Mouse (Mus musculus): Measurements from ENCODE around the gene Dis3l. TPM values are rescaled to one million over a fixed set of nuclear protein-coding genes. Genes with fewer than 3 reads are reported as not detected.

Gene Dis3l
- polyA plus RNA-seq, 1 experiment, result 16.9 TPM

- Histone ChIP-seq H3K4me3 (replicated peaks; ENCODE audit: control insufficient read depth, low read depth, low read length) (no peak overlapping the region), H3K27ac (ENCODE audit: control insufficient read depth, insufficient read depth, low read depth, low read length, poor library complexity) (no peak overlapping the region), H3K4me1 (ENCODE audit: control insufficient read depth, insufficient read depth, low read length) (no peaks in the 10 kb centered on the region; the same call in 1 of the 2 replicates)
- 71% methylated on average over 7 of the region's 7 CpGs for WGBS
- no peak for TF ChIP-seq CTCF (IDR thresholded peaks at IDR 0.05; ENCODE audit: control insufficient read depth, insufficient read depth, low read length)
- no peak for TF ChIP-seq POLR2A (IDR thresholded peaks at IDR 0.05; ENCODE audit: borderline replicate concordance, control insufficient read depth, low read depth, low read length)
Measured at GRCm38 (mm10) chr9:64369871-64370270, 28.8 kb upstream of the Dis3l start.

- TF ChIP-seq POLR2A (IDR thresholded peaks at IDR 0.05; ENCODE audit: borderline replicate concordance, control insufficient read depth, low read depth, low read length), result no peak
- 77% methylated on average over 9 of the region's 9 CpGs for WGBS
- no peak overlapping the region for H3K4me3 ChIP-seq (replicated peaks; ENCODE audit: control insufficient read depth, low read depth, low read length)
Measured at GRCm38 (mm10) chr9:64361231-64361950, 20.3 kb upstream of the Dis3l start.

GRCm38 (mm10) chr9:64355627-64356026 lies 14.5 kb upstream of the Dis3l start:
- WGBS, result 70% methylated on average over 7 of the region's 7 CpGs
- no peak for TF ChIP-seq POLR2A (IDR thresholded peaks at IDR 0.05; ENCODE audit: borderline replicate concordance, control insufficient read depth, low read depth, low read length)
- no peak for TF ChIP-seq CTCF (IDR thresholded peaks at IDR 0.05; ENCODE audit: control insufficient read depth, insufficient read depth, low read length)
- H3K27ac ChIP-seq (ENCODE audit: control insufficient read depth, insufficient read depth, low read depth, low read length, poor library complexity), result no peak overlapping the region

More at GRCm38 (mm10) chr9:64361231-64361950, 20.3 kb upstream of the Dis3l start:
- H3K4me1 ChIP-seq (ENCODE audit: control insufficient read depth, insufficient read depth, low read length), result no peaks in the 10 kb centered on the region
- H3K27ac ChIP-seq (ENCODE audit: control insufficient read depth, insufficient read depth, low read depth, low read length, poor library complexity), result no peak overlapping the region

GRCm38 (mm10) chr9:64351191-64351590 lies 10.1 kb upstream of the Dis3l start:
- Histone ChIP-seq H3K4me1 (ENCODE audit: control insufficient read depth, insufficient read depth, low read length) (no peaks in the 10 kb centered on the region; the same call in 1 of the 2 replicates), H3K27ac (ENCODE audit: control insufficient read depth, insufficient read depth, low read depth, low read length, poor library complexity) (no peak overlapping the region), H3K4me3 (replicated peaks; ENCODE audit: control insufficient read depth, low read depth, low read length) (no peak overlapping the region)
- WGBS, result 48% methylated on average over 3 of the region's 3 CpGs
- TF ChIP-seq POLR2A (IDR thresholded peaks at IDR 0.05; ENCODE audit: borderline replicate concordance, control insufficient read depth, low read depth, low read length) (no peak), CTCF (IDR thresholded peaks at IDR 0.05; ENCODE audit: control insufficient read depth, insufficient read depth, low read length) (0 out of 2 replicates have a peak, but pooled peaks have one; percentile 27)

More at GRCm38 (mm10) chr9:64355627-64356026, 14.5 kb upstream of the Dis3l start:
- H3K4me1 ChIP-seq (ENCODE audit: control insufficient read depth, insufficient read depth, low read length), result no peaks in the 10 kb centered on the region; the same call in 1 of the 2 replicates
- no peak overlapping the region for H3K4me3 ChIP-seq (replicated peaks; ENCODE audit: control insufficient read depth, low read depth, low read length)

GRCm38 (mm10) chr9:64349490-64349889 lies 8.4 kb upstream of the Dis3l start:
- 57% methylated on average over 5 of the region's 5 CpGs for WGBS
- TF ChIP-seq POLR2A (IDR thresholded peaks at IDR 0.05; ENCODE audit: borderline replicate concordance, control insufficient read depth, low read depth, low read length) (no peak), CTCF (IDR thresholded peaks at IDR 0.05; ENCODE audit: control insufficient read depth, insufficient read depth, low read length) (no peak)
- Histone ChIP-seq H3K4me1 (ENCODE audit: control insufficient read depth, insufficient read depth, low read length) (no peaks in the 10 kb centered on the region; the same call in 1 of the 2 replicates), H3K27ac (ENCODE audit: control insufficient read depth, insufficient read depth, low read depth, low read length, poor library complexity) (no peak overlapping the region), H3K4me3 (replicated peaks; ENCODE audit: control insufficient read depth, low read depth, low read length) (no peak overlapping the region)

GRCm38 (mm10) chr9:64347377-64347776 lies 6.3 kb upstream of the Dis3l start:
- Histone ChIP-seq H3K4me3 (replicated peaks; ENCODE audit: control insufficient read depth, low read depth, low read length) (no peak overlapping the region), H3K27ac (ENCODE audit: control insufficient read depth, insufficient read depth, low read depth, low read length, poor library complexity) (no peak overlapping the region), H3K4me1 (ENCODE audit: control insufficient read depth, insufficient read depth, low read length) (no peaks in the 10 kb centered on the region; the same call in 1 of the 2 replicates)
- no peak for TF ChIP-seq POLR2A (IDR thresholded peaks at IDR 0.05; ENCODE audit: borderline replicate concordance, control insufficient read depth, low read depth, low read length)
- 0% methylated on average over 1 of the region's 1 CpGs for WGBS

GRCm38 (mm10) chr9:64345931-64346330 lies 4.8 kb upstream of the Dis3l start:
- Histone ChIP-seq H3K4me1 (ENCODE audit: control insufficient read depth, insufficient read depth, low read length) (no peaks in the 10 kb centered on the region; the same call in 1 of the 2 replicates), H3K27ac (ENCODE audit: control insufficient read depth, insufficient read depth, low read depth, low read length, poor library complexity) (no peak overlapping the region), H3K4me3 (replicated peaks; ENCODE audit: control insufficient read depth, low read depth, low read length) (no peak overlapping the region)
- TF ChIP-seq CTCF (IDR thresholded peaks at IDR 0.05; ENCODE audit: control insufficient read depth, insufficient read depth, low read length) (no peak), POLR2A (IDR thresholded peaks at IDR 0.05; ENCODE audit: borderline replicate concordance, control insufficient read depth, low read depth, low read length) (no peak)
- WGBS, result 36% methylated on average over 5 of the region's 5 CpGs

- WGBS, result 81% methylated on average over 2 of the region's 2 CpGs
- Histone ChIP-seq H3K27ac (ENCODE audit: control insufficient read depth, insufficient read depth, low read depth, low read length, poor library complexity) (no peak overlapping the region), H3K4me3 (replicated peaks; ENCODE audit: control insufficient read depth, low read depth, low read length) (no peak overlapping the region), H3K4me1 (ENCODE audit: control insufficient read depth, insufficient read depth, low read length) (no peaks in the 10 kb centered on the region; the same call in 1 of the 2 replicates)
- TF ChIP-seq CTCF (IDR thresholded peaks at IDR 0.05; ENCODE audit: control insufficient read depth, insufficient read depth, low read length) (no peak), POLR2A (IDR thresholded peaks at IDR 0.05; ENCODE audit: borderline replicate concordance, control insufficient read depth, low read depth, low read length) (no peak)
Measured at GRCm38 (mm10) chr9:64343656-64344055, 2.6 kb upstream of the Dis3l start.

All from bone marrow, adult 2 months (tissue).